Mouse (Mus musculus) gastrocnemius, postnatal 4 days (tissue): ENCODE data around the gene Sp4. TPM values are rescaled to one million over a fixed set of nuclear protein-coding genes. Genes with fewer than 3 reads are reported as not detected.

Experiments
- DNase-seq, 2 experiments: peaks; one replicate each; pipeline ENCODE4 v3.0.0; 2021 to 2022; ENCODE audit warnings: low spot score in 2 of 2, mixed read lengths in 2 of 2
- long read RNA-seq, 2 experiments: library from polyadenylated mRNA; stranded (forward); transcript quantifications; one replicate each; pipeline ENCODE4 v2.0.0; 2021
- total RNA-seq, 2 experiments: library from RNA; stranded (reverse); gene quantifications; 2 replicates each; pipeline ENCODE4 v1.2.3; 2021

Gene Sp4
- total RNA-seq: 10 to 100 TPM; 13.1 to 15.1 TPM
- long read RNA-seq, experiment 1, partial matches to known transcripts: 1 of 6 reads
- long read RNA-seq, experiment 1, other reads (novel, unspliced or antisense): 2 of 6 reads
- long read RNA-seq, experiment 2, partial matches to known transcripts: 0 of 3 reads
- long read RNA-seq, experiment 2, other reads (novel, unspliced or antisense): 3 of 3 reads

GRCm38 (mm10) chr12:118301072-118301865 lies at the start of gene Sp4:
Gene Sp4 (minus strand): TSS chr12:118301440.
- peak; percentile 87 to 92 for DNase-seq

DNA sequence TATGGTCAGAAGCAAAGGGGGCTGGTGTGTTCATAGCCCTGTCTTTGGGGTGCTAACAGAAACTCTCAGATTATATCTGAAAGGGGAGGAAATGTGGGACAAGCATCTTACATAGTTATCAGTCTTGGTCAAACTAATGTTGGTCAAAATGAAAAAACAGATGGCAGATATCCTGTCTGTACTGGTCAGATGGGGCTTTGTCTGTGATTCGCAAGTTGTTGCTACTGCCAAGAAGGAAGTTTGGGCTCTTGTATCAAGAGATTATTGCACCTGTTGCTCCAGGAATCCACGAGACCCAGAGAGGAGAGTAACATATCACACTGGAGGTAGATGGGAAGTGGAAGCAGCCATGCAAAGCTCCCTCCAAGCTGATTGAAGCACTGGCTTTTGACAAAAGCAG lies 37.9 kb upstream of the Sp4 start:
- DNase-seq: no peak

- DNase-seq: no peak
Observed at GRCm38 (mm10) chr12:118338243-118338642, 37.0 kb upstream of the Sp4 start.

DNA sequence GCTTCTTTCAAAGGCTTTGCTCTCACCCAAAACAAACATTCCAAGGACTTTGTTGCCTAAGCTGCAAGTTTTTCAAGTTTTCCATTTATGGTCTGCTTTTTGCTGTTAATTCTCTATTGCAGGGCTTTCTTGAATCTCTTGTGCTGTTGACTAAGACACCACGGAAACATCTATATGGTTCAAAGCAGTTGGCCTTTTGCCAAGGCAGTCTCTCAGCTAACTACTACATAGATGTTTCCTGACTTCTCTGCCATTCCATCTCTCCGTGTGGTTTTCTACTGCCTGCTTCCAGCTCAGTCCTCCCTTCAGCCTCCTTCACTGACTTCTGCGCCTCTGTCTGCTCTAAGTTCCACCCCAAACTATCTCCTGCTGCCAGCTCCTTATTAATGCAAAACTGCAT lies 36.1 kb upstream of the Sp4 start:
- no peak for DNase-seq

DNA sequence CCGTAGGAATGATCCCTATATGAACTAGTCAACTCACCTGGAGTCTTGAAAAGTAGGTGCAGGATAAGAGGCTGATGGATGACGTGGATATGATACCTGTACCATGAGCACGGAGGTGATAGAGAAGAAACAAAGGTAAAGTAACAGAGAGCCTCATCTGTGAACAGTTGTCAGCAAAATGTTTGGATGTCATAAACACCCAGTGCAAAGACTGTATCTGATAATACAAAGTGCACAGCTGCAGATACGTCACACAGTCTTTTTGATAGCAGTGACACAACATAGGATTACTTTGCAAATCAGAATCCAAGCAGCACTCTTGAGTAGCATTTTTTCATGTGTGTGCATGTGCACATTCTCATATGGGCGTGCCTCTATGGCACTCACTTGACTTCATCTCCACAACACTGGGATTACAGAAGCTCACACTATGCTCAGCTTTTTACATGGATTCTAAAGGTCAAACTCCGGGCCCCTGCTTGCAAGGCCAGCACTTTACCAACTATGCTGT lies 27.6 kb upstream of the Sp4 start:
- DNase-seq: no peak

- DNase-seq: no peak
Observed at GRCm38 (mm10) chr12:118327566-118327965, 26.3 kb upstream of the Sp4 start.

DNA sequence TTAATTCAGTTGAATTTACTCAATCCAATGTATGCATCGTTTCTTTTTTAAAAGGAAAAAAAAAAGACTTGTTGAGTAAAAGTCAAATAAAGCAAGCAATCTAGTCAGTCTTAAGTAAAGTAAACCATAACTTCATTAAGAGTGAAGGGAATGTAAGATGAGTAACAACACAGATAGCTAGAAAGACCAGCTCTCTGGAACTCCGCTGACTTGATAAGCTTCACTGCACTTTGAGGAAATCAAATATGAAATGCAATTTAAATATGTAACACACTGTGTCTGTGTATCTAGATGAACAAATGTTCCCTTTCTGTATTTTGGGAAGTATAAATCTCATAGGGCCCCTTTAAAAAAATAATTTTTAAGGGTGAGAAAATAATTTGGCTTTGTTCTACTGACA lies 24.9 kb upstream of the Sp4 start:
- DNase-seq: no peak

DNA sequence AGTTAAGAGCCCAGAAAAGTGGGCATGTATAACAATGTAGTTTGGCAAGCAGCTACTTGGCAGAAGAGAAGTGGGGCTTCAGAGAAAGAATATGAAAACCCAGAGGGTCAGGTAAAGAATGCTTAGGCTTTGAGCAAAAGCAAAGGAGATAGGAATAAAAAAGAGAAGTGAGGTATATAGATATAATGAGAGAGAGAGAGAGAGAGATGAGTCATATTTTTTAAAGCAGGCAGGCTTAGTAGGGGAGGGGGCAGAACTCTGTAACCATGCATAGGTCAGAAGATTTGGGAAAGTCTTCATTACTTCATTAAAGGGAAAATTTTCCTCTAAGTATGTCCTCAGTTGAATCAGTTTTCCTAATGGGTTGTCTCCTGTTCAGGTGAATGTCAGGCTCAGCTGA lies 18.8 kb upstream of the Sp4 start:
- no peak for DNase-seq

- DNase-seq: no peak
Observed at GRCm38 (mm10) chr12:118314477-118314845, 13.2 kb upstream of the Sp4 start.

DNA sequence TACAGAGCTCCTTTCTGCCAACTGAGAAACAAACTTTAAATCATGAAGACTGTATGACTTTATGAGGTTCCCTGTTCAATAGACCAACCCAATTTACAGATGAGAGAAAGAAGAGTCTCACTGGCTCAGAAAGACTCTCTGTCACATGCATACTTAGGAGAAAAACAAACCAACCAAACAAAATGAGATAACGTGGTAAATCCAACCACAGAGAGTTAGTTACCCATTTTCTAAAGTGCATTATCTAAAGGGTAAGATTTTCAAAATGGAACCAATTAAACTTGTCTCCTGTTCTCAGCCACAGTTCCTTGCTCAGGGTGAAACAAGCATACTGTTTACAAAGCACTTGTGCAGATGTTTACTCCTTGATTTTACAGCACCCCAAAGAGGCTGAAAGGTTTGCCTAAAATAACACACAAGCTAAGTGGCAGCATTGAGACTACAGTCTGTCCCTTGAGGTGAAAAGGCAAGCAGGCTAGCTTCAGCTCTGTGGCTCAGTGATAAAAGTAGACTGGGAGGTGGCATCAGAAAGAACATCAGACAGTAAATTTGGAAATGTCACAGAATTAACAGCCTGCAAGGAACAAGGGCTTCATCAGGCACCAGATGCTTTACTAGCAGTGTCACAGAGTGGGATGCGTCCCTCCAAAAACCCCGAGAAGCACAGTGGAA lies 12.7 kb upstream of the Sp4 start:
- no peak for DNase-seq

DNA sequence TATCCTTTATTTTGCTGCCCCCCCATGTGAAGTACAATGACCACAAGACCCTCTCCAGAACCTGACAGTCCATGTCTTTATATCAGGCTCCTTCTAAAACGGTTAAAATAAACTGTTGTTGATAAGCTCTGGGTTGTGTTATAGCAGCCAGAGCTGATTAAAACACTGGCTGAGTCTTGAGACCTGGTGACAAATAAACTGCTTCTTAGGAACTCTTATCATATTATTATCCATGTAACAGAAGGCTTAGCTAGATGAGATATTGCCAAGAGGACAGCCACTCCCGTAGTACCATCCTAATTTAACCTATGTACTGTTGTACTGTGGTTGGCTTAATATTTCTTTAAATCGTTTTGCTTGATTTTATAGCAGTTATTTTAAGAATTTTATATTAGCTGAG lies 2.3 kb upstream of the Sp4 start:
- no peak for DNase-seq

DNA sequence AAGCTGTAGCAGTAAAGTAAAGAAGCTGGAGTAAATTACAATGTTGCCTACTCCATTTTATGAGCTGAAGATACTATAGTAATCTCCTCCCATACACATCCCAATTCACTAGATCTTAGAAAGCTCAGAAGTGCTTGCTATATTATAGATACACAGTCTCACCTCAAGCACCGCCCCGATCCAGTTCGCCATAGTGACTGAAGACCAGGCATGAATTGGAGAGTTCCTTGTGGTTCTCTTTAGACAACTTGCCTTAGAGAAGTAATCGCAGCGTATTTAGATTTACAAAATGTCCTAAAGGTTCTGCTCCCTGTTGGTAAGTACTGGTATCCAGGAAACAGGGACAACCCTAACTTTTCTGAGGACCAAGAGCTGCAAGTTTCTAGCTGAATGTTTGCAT lies 1.8 kb upstream of the Sp4 start:
- DNase-seq: no peak

- peak; percentile 98 to 100 for DNase-seq
Observed at GRCm38 (mm10) chr12:118301866-118302835, 911 bp upstream of the Sp4 start.

- DNase-seq: no peak
Observed at GRCm38 (mm10) chr12:118300754-118301071, 527 bp downstream of the Sp4 start.

DNA sequence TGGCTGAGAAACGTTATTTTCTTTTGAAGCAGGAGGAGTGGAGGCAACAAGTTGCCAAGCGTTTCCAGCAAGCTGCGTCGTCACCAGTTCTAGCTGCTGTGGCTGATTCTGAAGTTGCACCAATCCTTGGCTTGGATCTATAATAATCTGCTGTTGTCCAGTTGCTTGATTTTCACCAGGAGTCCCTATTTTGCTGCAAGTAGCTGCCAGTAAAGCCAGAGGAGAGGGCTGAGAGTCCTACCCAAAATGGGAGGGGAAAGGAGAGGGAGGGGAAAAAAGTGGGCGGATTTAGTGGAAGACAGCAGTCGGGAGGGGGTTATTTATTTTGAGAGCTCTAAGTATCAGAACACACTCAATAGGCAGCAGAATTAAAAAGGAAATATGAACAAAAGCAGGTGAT lies 1.3 kb downstream of the Sp4 start:
- no peak for DNase-seq

DNA sequence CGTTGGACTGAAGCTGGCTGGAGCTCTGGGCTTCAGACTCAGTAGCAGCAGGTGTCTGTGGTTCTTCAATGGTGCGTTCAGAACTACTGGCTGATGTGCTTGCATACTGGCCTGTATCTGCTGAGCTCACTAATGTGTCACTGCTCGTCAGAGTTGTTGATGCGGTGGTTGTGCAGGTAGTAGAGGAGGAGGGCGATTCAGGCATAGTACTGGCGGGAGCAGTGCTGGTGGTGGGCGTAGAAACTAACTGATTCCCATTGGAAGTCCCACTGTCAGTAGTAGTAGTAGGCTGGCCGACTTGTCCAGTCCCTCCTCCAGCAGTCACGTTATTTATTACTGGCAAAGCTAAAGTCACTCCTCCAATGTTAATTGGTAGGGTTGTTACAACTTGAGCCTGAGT lies 2.1 kb downstream of the Sp4 start:
- no peak for DNase-seq

- no peak for DNase-seq
Observed at GRCm38 (mm10) chr12:118298516-118298915, 2.7 kb downstream of the Sp4 start.

DNA sequence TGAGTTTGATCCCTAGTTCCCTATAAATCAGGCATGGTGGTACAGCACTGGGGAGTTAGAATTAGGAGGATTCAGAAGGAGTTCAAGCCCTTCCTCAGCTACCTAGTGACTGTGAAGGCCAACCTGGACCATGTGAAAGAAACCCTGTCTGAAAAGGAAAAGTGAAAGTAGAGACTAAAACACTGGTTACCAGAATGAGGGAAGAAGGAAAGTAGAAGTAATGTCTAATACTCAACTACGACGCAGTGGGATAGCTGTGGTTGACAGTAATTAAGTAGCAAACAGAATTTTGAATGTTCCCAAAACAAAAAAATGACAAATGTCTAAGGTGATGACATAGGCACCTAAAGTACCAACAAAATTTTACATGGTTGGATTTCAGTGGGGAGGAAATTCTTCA lies 5.0 kb downstream of the Sp4 start:
- no peak for DNase-seq

DNA sequence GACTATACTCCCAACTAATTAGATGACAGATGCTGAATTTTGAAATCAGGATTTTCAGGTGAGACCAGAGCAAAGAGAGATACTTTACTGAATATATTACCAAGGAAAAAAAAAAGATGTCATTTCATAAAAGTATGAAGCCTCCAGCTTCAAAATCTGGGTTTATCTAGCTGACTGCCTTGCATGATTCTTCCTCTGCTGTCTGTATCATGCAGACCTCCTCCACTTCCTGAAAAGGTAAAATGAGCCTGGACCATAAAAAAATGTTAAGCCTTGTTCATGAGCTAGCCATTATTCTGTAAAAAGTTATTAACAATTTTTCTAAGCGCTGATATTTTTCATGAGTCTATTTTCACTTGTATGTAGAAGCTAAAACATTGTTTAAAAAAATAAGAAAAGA lies 5.4 kb downstream of the Sp4 start:
- DNase-seq: no peak

GRCm38 (mm10) chr12:118288947-118289346 lies 12.3 kb downstream of the Sp4 start:
- no peak for DNase-seq

DNA sequence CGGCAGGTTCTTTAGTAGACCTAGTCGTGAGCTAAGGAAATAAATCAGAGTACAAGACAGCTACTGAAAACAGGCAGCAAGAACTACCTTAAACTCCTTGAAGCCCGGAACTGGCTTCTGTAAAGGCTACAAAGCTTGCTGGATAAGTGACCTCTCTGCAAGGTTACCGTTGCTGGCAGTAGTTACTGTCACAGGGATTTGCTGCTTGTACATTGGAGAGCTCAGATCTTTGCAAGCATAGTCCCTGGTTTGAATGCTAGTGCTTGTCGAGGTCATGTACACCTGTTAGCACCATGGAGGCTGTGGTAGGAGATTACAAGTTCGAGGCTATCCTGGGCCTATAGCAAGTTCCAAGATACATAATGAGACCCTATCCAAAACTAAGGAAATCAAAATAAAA lies 16.1 kb downstream of the Sp4 start:
- DNase-seq: no peak
